In genomic region chr17:34317275-34317674, GRCm38 (mm10) we compare ENCODE assay signal across 30 mouse cellular contexts. TPM values are rescaled to one million over a fixed set of nuclear protein-coding genes. Genes with fewer than 3 reads are reported as not detected.
DNase-seq lines count a peak whose midpoint lies in the region; ATAC-seq lines count a peak whose summit lies in the region.
"Had no signal": no experiment of that assay in that cellular context is flagged by ENCODE, and none has a peak within 500 bp of the region (broad histone marks: within the 10 kb centered on the region; RNA-seq: fewer than 3 reads in every experiment).

No protein-coding gene starts in this region.

- no peak overlapping the region for H3K4me3 ChIP-seq in heart, embryonic 10.5 days
- H3K4me3 ChIP-seq in heart, embryonic 11.5 days (ENCODE audit: low read depth, low read length) = no peak overlapping the region
- no peak overlapping the region for H3K4me3 ChIP-seq in liver, embryonic 11.5 days (ENCODE audit: low read depth, low read length)
- no peak overlapping the region for H3K4me3 ChIP-seq in forebrain, embryonic 15.5 days
- H3K4me3 ChIP-seq: embryonic facial prominence, embryonic 13.5 days; embryonic facial prominence, embryonic 15.5 days; erythroblast, embryonic 14.5 days; forebrain, embryonic 10.5 days; forebrain, embryonic 12.5 days had no signal

- no peak overlapping the region for H3K4me2 ChIP-seq in heart, embryonic 11.5 days
- no peak overlapping the region for H3K4me2 ChIP-seq in liver, embryonic 11.5 days
- H3K4me2 ChIP-seq in forebrain, embryonic 15.5 days (replicated peaks) = no peak overlapping the region
- H3K4me2 ChIP-seq: embryonic facial prominence, embryonic 13.5 days; embryonic facial prominence, embryonic 15.5 days; forebrain, embryonic 12.5 days had no signal

- no peaks in the 10 kb centered on the region for H3K9me3 ChIP-seq in heart, embryonic 10.5 days
- H3K9me3 ChIP-seq in heart, embryonic 11.5 days (replicated peaks; ENCODE audit: control insufficient read depth, low read length) = no peaks in the 10 kb centered on the region
- no peaks in the 10 kb centered on the region for H3K9me3 ChIP-seq in liver, embryonic 11.5 days (ENCODE audit: control insufficient read depth, low read length)
- H3K9me3 ChIP-seq in forebrain, embryonic 15.5 days = no peaks in the 10 kb centered on the region
- H3K9me3 ChIP-seq: embryonic facial prominence, embryonic 13.5 days; embryonic facial prominence, embryonic 15.5 days; forebrain, embryonic 10.5 days; forebrain, embryonic 12.5 days; G1E had no signal

- H3K27ac ChIP-seq in heart, embryonic 10.5 days = no peak overlapping the region
- no peak overlapping the region for H3K27ac ChIP-seq in heart, embryonic 11.5 days (ENCODE audit: low read depth, low read length)
- H3K27ac ChIP-seq in liver, embryonic 11.5 days (ENCODE audit: low read depth, low read length) = no peak overlapping the region
- no peak overlapping the region for H3K27ac ChIP-seq in forebrain, embryonic 15.5 days (replicated peaks)
- H3K27ac ChIP-seq: embryonic facial prominence, embryonic 13.5 days; embryonic facial prominence, embryonic 15.5 days; forebrain, embryonic 10.5 days; forebrain, embryonic 12.5 days had no signal

- peak; percentile 55 for DNase-seq in heart, embryonic 10.5 days (ENCODE audit: low spot score)
- no peak for DNase-seq in liver, embryonic 11.5 days (ENCODE audit: low spot score)
- no peak for DNase-seq in kidney, postnatal 25 days
- DNase-seq: adrenal gland, adult 8-10 months; adrenal gland, postnatal 14 days; adrenal gland, postnatal 36 days; cerebellum, adult 11-12 months; cerebellum, adult 2 months; cerebellum, adult 9-10 months; cerebellum, postnatal 10 days; cerebellum, postnatal 25 days; embryo, embryonic 11 days; forebrain, postnatal 0 days had no signal

- no peaks in the 10 kb centered on the region for H3K27me3 ChIP-seq in heart, embryonic 10.5 days (ENCODE audit: insufficient read depth, poor library complexity, severe bottlenecking)
- H3K27me3 ChIP-seq in heart, embryonic 11.5 days (ENCODE audit: control insufficient read depth, insufficient read depth, low read length) = peaks cover 3% of the 10 kb centered on the region; the same call in 1 of the 2 replicates
- no peaks in the 10 kb centered on the region for H3K27me3 ChIP-seq in liver, embryonic 11.5 days (replicated peaks; ENCODE audit: control insufficient read depth, insufficient read depth, low read length)
- H3K27me3 ChIP-seq in forebrain, embryonic 15.5 days = no peaks in the 10 kb centered on the region
- H3K27me3 ChIP-seq: CH12.LX had no signal

- ATAC-seq in heart, embryonic 11.5 days (replicated peaks; ENCODE audit: insufficient number of reproducible peaks, low FRiP score, low TSS enrichment) = no peak
- ATAC-seq in common myeloid progenitor, adult 5-6 weeks (replicated peaks; ENCODE audit: low read depth, poor library complexity, severe bottlenecking) = peak; percentile 68
- peak; percentile 46; the same call in 1 of the 2 replicates for ATAC-seq in megakaryocyte progenitor cell, adult 5-6 weeks (replicated peaks; ENCODE audit: poor library complexity)
- no peak for ATAC-seq in liver, embryonic 11.5 days (replicated peaks; ENCODE audit: low FRiP score)
- no peak for ATAC-seq in forebrain, embryonic 15.5 days (replicated peaks)
- ATAC-seq: activated CD4-positive, CD25-positive, alpha-beta regulatory T cell, adult 4 months; CD4-positive, CD25-positive, alpha-beta regulatory T cell, adult 4 months; forebrain, embryonic 14.5 days; forebrain, postnatal 0 days; Patski had no signal

- no peak overlapping the region for H3K9ac ChIP-seq in heart, embryonic 11.5 days (ENCODE audit: low read depth, low read length)
- no peak overlapping the region for H3K9ac ChIP-seq in liver, embryonic 11.5 days (ENCODE audit: low read depth, low read length)
- H3K9ac ChIP-seq in forebrain, embryonic 15.5 days (replicated peaks) = no peak overlapping the region
- H3K9ac ChIP-seq: embryonic facial prominence, embryonic 13.5 days; embryonic facial prominence, embryonic 15.5 days; forebrain, embryonic 12.5 days; forebrain, postnatal 0 days had no signal

- 28% methylated on average over 2 of the region's 2 CpGs for WGBS in heart, embryonic 10.5 days
- WGBS in heart, embryonic 11.5 days (ENCODE audit: insufficient replicate concordance) = 39% methylated on average over 2 of the region's 2 CpGs
- WGBS in liver, embryonic 11.5 days = 26% methylated on average over 2 of the region's 2 CpGs
- 56% methylated on average over 2 of the region's 2 CpGs for WGBS in forebrain, embryonic 15.5 days

- no peaks in the 10 kb centered on the region for H3K4me1 ChIP-seq in heart, embryonic 10.5 days
- no peaks in the 10 kb centered on the region for H3K4me1 ChIP-seq in heart, embryonic 11.5 days (ENCODE audit: control insufficient read depth, insufficient read depth, low read length)
- H3K4me1 ChIP-seq in liver, embryonic 11.5 days (replicated peaks; ENCODE audit: control insufficient read depth, insufficient read depth, low read length) = no peaks in the 10 kb centered on the region
- no peaks in the 10 kb centered on the region for H3K4me1 ChIP-seq in forebrain, embryonic 15.5 days
- H3K4me1 ChIP-seq: embryonic facial prominence, embryonic 13.5 days; embryonic facial prominence, embryonic 15.5 days; forebrain, embryonic 10.5 days; forebrain, embryonic 12.5 days had no signal

- H3K36me3 ChIP-seq in heart, embryonic 10.5 days = no peaks in the 10 kb centered on the region
- H3K36me3 ChIP-seq in heart, embryonic 11.5 days (ENCODE audit: control insufficient read depth, insufficient read depth, low read length) = no peaks in the 10 kb centered on the region
- no peaks in the 10 kb centered on the region for H3K36me3 ChIP-seq in liver, embryonic 11.5 days (ENCODE audit: control insufficient read depth, insufficient read depth, low read length)
- H3K36me3 ChIP-seq in forebrain, embryonic 15.5 days = no peaks in the 10 kb centered on the region
- H3K36me3 ChIP-seq: embryonic facial prominence, embryonic 13.5 days; embryonic facial prominence, embryonic 15.5 days; forebrain, embryonic 10.5 days; forebrain, embryonic 12.5 days; G1E had no signal

RNA-seq across cellular contexts. Expression of gene H2-Eb2, which starts 8.2 kb away (rescaled TPM):
- polyA plus RNA-seq in heart, embryonic 10.5 days (2016; fragmentation: Nextera tagmentation; extraction: Ambion mirVana) = not detected in 2 replicates
- not detected in 2 replicates for polyA plus RNA-seq in heart, embryonic 11.5 days (2014; fragmentation: Nextera tagmentation; extraction: Ambion mirVana)
- total RNA-seq in common myeloid progenitor, adult 5-6 weeks (2017) = not detected in 2 replicates
- total RNA-seq in megakaryocyte progenitor cell, adult 5-6 weeks (2015) = 0.02 TPM in 1 of 2 replicates, not detected in the other
- total RNA-seq in megakaryocyte progenitor cell, adult 5-6 weeks (2017) = not detected in 2 replicates
- polyA plus RNA-seq in liver, embryonic 11.5 days (2014; fragmentation: Nextera tagmentation; extraction: Ambion mirVana) = not detected in 2 replicates
- 0.14 TPM in 1 of 2 replicates, not detected in the other for polyA plus RNA-seq in forebrain, embryonic 15.5 days (2015; fragmentation: Nextera tagmentation; extraction: Ambion mirVana)
- total RNA-seq: adrenal gland, adult 18-20 months; adrenal gland, adult 8-10 months; adrenal gland, postnatal 14 days; adrenal gland, postnatal 36 days; forebrain, postnatal 0 days had no signal
- polyA plus RNA-seq: embryonic facial prominence, embryonic 11.5 days; embryonic facial prominence, embryonic 13.5 days; embryonic facial prominence, embryonic 15.5 days; erythroblast, embryonic 14.5 days; forebrain, embryonic 10.5 days; forebrain, embryonic 12.5 days; forebrain, embryonic 14.5 days; G1E; Patski had no signal

RNA-seq across cellular contexts. Expression of gene H2-Eb1, which starts 11.6 kb away (rescaled TPM):
- polyA plus RNA-seq in heart, embryonic 10.5 days (2016; fragmentation: Nextera tagmentation; extraction: Ambion mirVana) = 1.4 TPM in 2 replicates
- 1.5 and 2.3 TPM in 2 replicates for polyA plus RNA-seq in heart, embryonic 11.5 days (2014; fragmentation: Nextera tagmentation; extraction: Ambion mirVana)
- total RNA-seq in common myeloid progenitor, adult 5-6 weeks (2017) = 17.3 and 17.9 TPM in 2 replicates
- 5.0 and 5.6 TPM in 2 replicates for total RNA-seq in megakaryocyte progenitor cell, adult 5-6 weeks (2015)
- total RNA-seq in megakaryocyte progenitor cell, adult 5-6 weeks (2017) = 11.2 and 17.2 TPM in 2 replicates
- 0.23 and 0.63 TPM in 2 replicates for polyA plus RNA-seq in liver, embryonic 11.5 days (2014; fragmentation: Nextera tagmentation; extraction: Ambion mirVana)
- 1.1 and 1.6 TPM in 2 replicates for polyA plus RNA-seq in forebrain, embryonic 15.5 days (2015; fragmentation: Nextera tagmentation; extraction: Ambion mirVana)
- total RNA-seq: G1E had no signal
- polyA plus RNA-seq: erythroblast, embryonic 14.5 days; G1E had no signal

RNA-seq across cellular contexts. Expression of gene H2-Aa, which starts 29.7 kb away (rescaled TPM):
- polyA plus RNA-seq in heart, embryonic 10.5 days (2016; fragmentation: Nextera tagmentation; extraction: Ambion mirVana) = 0.11 TPM in 1 of 2 replicates, not detected in the other
- polyA plus RNA-seq in heart, embryonic 11.5 days (2014; fragmentation: Nextera tagmentation; extraction: Ambion mirVana) = not detected in 2 replicates
- 17.1 and 26.2 TPM in 2 replicates for total RNA-seq in common myeloid progenitor, adult 5-6 weeks (2017)
- 30.1 and 37.9 TPM in 2 replicates for total RNA-seq in megakaryocyte progenitor cell, adult 5-6 weeks (2015)
- 10.3 and 24.6 TPM in 2 replicates for total RNA-seq in megakaryocyte progenitor cell, adult 5-6 weeks (2017)
- not detected in 2 replicates for polyA plus RNA-seq in liver, embryonic 11.5 days (2014; fragmentation: Nextera tagmentation; extraction: Ambion mirVana)
- 0.23 TPM in 1 of 2 replicates, not detected in the other for polyA plus RNA-seq in forebrain, embryonic 15.5 days (2015; fragmentation: Nextera tagmentation; extraction: Ambion mirVana)
- total RNA-seq: G1E had no signal
- polyA plus RNA-seq: embryonic facial prominence, embryonic 11.5 days; erythroblast, embryonic 14.5 days; forebrain, embryonic 12.5 days; G1E; Patski had no signal

RNA-seq across cellular contexts. Expression of gene Btnl2, which starts 37.3 kb away (rescaled TPM):
- 0.05 TPM in 1 of 2 replicates, not detected in the other for polyA plus RNA-seq in heart, embryonic 10.5 days (2016; fragmentation: Nextera tagmentation; extraction: Ambion mirVana)
- polyA plus RNA-seq in heart, embryonic 11.5 days (2014; fragmentation: Nextera tagmentation; extraction: Ambion mirVana) = not detected in 2 replicates
- total RNA-seq in common myeloid progenitor, adult 5-6 weeks (2017) = not detected in 2 replicates
- not detected in 2 replicates for total RNA-seq in megakaryocyte progenitor cell, adult 5-6 weeks (2015)
- total RNA-seq in megakaryocyte progenitor cell, adult 5-6 weeks (2017) = not detected in 2 replicates
- not detected in 2 replicates for polyA plus RNA-seq in liver, embryonic 11.5 days (2014; fragmentation: Nextera tagmentation; extraction: Ambion mirVana)
- 0.06 TPM in 1 of 2 replicates, not detected in the other for polyA plus RNA-seq in forebrain, embryonic 15.5 days (2015; fragmentation: Nextera tagmentation; extraction: Ambion mirVana)
- total RNA-seq: forebrain, postnatal 0 days had no signal
- polyA plus RNA-seq: cerebellum, adult 2 months; erythroblast, embryonic 14.5 days; forebrain, embryonic 10.5 days; forebrain, embryonic 12.5 days; forebrain, embryonic 14.5 days; forebrain, postnatal 0 days; G1E; Patski had no signal

RNA-seq across cellular contexts. Expression of gene Btnl1, which starts 59.7 kb away (rescaled TPM):
- polyA plus RNA-seq in heart, embryonic 10.5 days (2016; fragmentation: Nextera tagmentation; extraction: Ambion mirVana) = not detected in 2 replicates
- not detected in 2 replicates for polyA plus RNA-seq in heart, embryonic 11.5 days (2014; fragmentation: Nextera tagmentation; extraction: Ambion mirVana)
- total RNA-seq in common myeloid progenitor, adult 5-6 weeks (2017) = not detected in 2 replicates
- total RNA-seq in megakaryocyte progenitor cell, adult 5-6 weeks (2015) = not detected in 2 replicates
- not detected in 2 replicates for total RNA-seq in megakaryocyte progenitor cell, adult 5-6 weeks (2017)
- not detected in 2 replicates for polyA plus RNA-seq in liver, embryonic 11.5 days (2014; fragmentation: Nextera tagmentation; extraction: Ambion mirVana)
- polyA plus RNA-seq in forebrain, embryonic 15.5 days (2015; fragmentation: Nextera tagmentation; extraction: Ambion mirVana) = not detected in 2 replicates
- total RNA-seq: adrenal gland, adult 18-20 months; adrenal gland, adult 8-10 months; adrenal gland, postnatal 14 days; adrenal gland, postnatal 36 days; CH12.LX; forebrain, postnatal 0 days had no signal
- polyA plus RNA-seq: activated CD4-positive, CD25-positive, alpha-beta regulatory T cell, adult 4 months; CD4-positive, CD25-positive, alpha-beta regulatory T cell, adult 4 months; cerebellum, adult 2 months; embryonic facial prominence, embryonic 11.5 days; embryonic facial prominence, embryonic 13.5 days; embryonic facial prominence, embryonic 15.5 days; erythroblast, embryonic 14.5 days; forebrain, embryonic 10.5 days; forebrain, embryonic 12.5 days; forebrain, embryonic 14.5 days; forebrain, postnatal 0 days; G1E; Patski had no signal

Comparison
In these comparisons a context has a peak if more than half of its experiments do, and no peak if none do; other contexts are left out.
1. ATAC-seq: peak in common myeloid progenitor, adult 5-6 weeks (single experiment) and megakaryocyte progenitor cell, adult 5-6 weeks (single experiment); none in heart, embryonic 11.5 days (single experiment), liver, embryonic 11.5 days (single experiment) and forebrain, embryonic 15.5 days (single experiment).